Mouse (Mus musculus) hindbrain, embryonic 12.5 days (tissue): ENCODE data around the gene Ptges. TPM values are rescaled to one million over a fixed set of nuclear protein-coding genes. Genes with fewer than 3 reads are reported as not detected.
A peak's percentile ranks its signal among the peaks of the same experiment; 100 is the strongest.
"Not testable (repeated sequence)": the region's sequence is repeated elsewhere in the genome, so short reads cannot be mapped to it uniquely, and the experiment has no call there.

Experiments used
- ATAC-seq: fragments of 200-750 bp; cut with Nextera tagmentation; 2 replicates; pipeline ENCODE4 v1.8.0; 2017; ENCODE audit warnings: moderate TSS enrichment; ENCODE audit not compliant: low FRiP score
- H3K27ac ChIP-seq: fragments of 300-500 bp; sonication (generic); 2 replicates; pipeline ENCODE4 v1.5.1; 2016; ENCODE audit warnings: mild to moderate bottlenecking
- H3K27me3 ChIP-seq: fragments of 300-500 bp; sonication (generic); 2 replicates; pipeline ENCODE4 v1.6.1; 2016; ENCODE audit warnings: mild to moderate bottlenecking
- H3K36me3 ChIP-seq: fragments of 300-500 bp; sonication (generic); 2 replicates; pipeline ENCODE4 v1.6.1; 2016; ENCODE audit warnings: mild to moderate bottlenecking
- H3K4me1 ChIP-seq: fragments of 300-500 bp; sonication (generic); 2 replicates; pipeline ENCODE4 v1.6.1; 2016
- H3K4me2 ChIP-seq: fragments of 300-500 bp; sonication (generic); replicated peaks from 2 replicates; pipeline ENCODE4 v1.6.1; 2016; ENCODE audit warnings: mild to moderate bottlenecking
- H3K4me3 ChIP-seq: fragments of 300-500 bp; sonication (generic); 2 replicates; pipeline ENCODE4 v1.5.1; 2016; ENCODE audit warnings: mild to moderate bottlenecking
- H3K9ac ChIP-seq: fragments of 300-500 bp; sonication (generic); 2 replicates; pipeline ENCODE4 v1.6.1; 2016; ENCODE audit warnings: mild to moderate bottlenecking, moderate library complexity
- H3K9me3 ChIP-seq: fragments of 300-500 bp; sonication (generic); replicated peaks from 2 replicates; pipeline ENCODE4 v1.6.1; 2016; ENCODE audit warnings: mild to moderate bottlenecking
- WGBS: fragments of 180-500 bp; shearing (Covaris S2); methylation state at CpG from one replicate; pipeline ENCODE4 v1.1.7; 2016; 5-methylcytosine and 5-hydroxymethylcytosine counted together
- polyA plus RNA-seq: library from polyadenylated mRNA; unstranded; fragments of >200 nt; fragmentation: Nextera tagmentation; extraction: Ambion mirVana; gene quantifications from 2 replicates; pipeline ENCODE4 v1.2.1, GENCODE M21; 2016

Ptges gene
- polyA plus RNA-seq, 1 experiment from 2014 or later: 7.1 TPM

DNA sequence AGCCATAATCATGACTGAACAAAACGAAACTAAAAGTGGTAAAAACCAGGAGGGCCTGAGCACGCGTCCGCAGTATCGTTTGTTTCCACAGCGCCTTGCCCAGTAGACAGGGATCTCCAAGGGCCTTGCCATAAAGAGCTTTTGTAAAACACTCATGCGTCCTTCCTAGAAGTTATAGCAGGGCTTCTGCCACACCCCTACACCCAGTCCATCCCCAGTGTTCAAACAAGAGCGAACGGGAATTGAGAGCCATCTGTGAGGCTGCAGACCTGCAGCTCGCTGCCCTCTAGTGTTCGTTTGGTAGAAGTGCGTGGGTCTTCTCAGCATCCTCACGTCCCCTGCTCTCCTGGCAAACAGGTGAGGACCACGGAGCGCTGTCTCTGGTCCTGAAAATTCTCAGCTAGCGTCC lies 12.9 kb upstream of the Ptges start:
- no peaks in the 10 kb centered on the region for H3K9me3 ChIP-seq
- H3K27me3 ChIP-seq: no peaks in the 10 kb centered on the region
- H3K27ac ChIP-seq: no peak overlapping the region
- H3K9ac ChIP-seq: peak overlapping the region; percentile 44; the same call in 1 of the 2 replicates
- no peak overlapping the region for H3K4me3 ChIP-seq
- H3K36me3 ChIP-seq: no peaks in the 10 kb centered on the region
- ATAC-seq: no peak
- H3K4me1 ChIP-seq: peaks cover 2% of the 10 kb centered on the region; the same call in 1 of the 2 replicates
- peak overlapping the region; percentile 39 for H3K4me2 ChIP-seq
- WGBS: 32% methylated on average over 16 of the region's 16 CpGs

GRCm38 (mm10) chr2:30942116-30942515 lies 12.5 kb upstream of the Ptges start:
- H3K4me3 ChIP-seq, H3K9ac ChIP-seq, H3K9me3 ChIP-seq, H3K4me1 ChIP-seq, H3K4me2 ChIP-seq, H3K27me3 ChIP-seq, H3K36me3 ChIP-seq, H3K27ac ChIP-seq, ATAC-seq: not testable (repeated sequence)
- WGBS: 58% methylated on average over 7 of the region's 7 CpGs

DNA sequence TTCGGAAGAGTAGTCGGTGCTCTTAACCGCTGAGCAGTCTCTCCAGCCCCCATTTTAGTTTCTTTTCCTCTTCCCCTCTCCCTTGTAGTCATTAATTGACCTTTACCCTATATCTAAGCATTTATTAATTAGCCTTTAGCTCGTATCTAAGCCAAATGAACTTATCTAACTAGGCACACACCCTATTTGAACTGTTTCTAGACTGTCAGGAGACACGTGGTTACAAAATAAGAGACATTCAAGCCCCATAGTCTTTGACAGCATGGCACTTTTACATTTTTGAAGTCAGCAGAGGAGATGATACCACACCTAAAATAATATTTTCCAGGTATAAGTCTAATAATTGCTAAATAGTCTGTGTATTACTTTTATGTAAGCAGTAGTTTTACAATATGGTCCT lies 11.9 kb upstream of the Ptges start:
- no peaks in the 10 kb centered on the region for H3K27me3 ChIP-seq
- no peak overlapping the region for H3K4me3 ChIP-seq
- H3K36me3 ChIP-seq: no peaks in the 10 kb centered on the region
- H3K9ac ChIP-seq: no peak overlapping the region
- H3K9me3 ChIP-seq: no peaks in the 10 kb centered on the region
- 91% methylated on average over 5 of the region's 5 CpGs for WGBS
- no peak for ATAC-seq
- H3K27ac ChIP-seq: no peak overlapping the region
- peaks cover 2% of the 10 kb centered on the region; the same call in 1 of the 2 replicates for H3K4me1 ChIP-seq
- no peak overlapping the region for H3K4me2 ChIP-seq

- Histone ChIP-seq H3K4me2 (no peak overlapping the region), H3K4me3 (no peak overlapping the region), H3K27ac (no peak overlapping the region), H3K9me3 (no peaks in the 10 kb centered on the region), H3K27me3 (peaks cover 3% of the 10 kb centered on the region; the same call in 1 of the 2 replicates), H3K4me1 (peaks cover 2% of the 10 kb centered on the region; the same call in 1 of the 2 replicates), H3K9ac (no peak overlapping the region), H3K36me3 (no peaks in the 10 kb centered on the region)
- WGBS: 53% methylated on average over 4 of the region's 4 CpGs
- ATAC-seq: no peak
Measured at GRCm38 (mm10) chr2:30938574-30938991, 8.9 kb upstream of the Ptges start.

DNA sequence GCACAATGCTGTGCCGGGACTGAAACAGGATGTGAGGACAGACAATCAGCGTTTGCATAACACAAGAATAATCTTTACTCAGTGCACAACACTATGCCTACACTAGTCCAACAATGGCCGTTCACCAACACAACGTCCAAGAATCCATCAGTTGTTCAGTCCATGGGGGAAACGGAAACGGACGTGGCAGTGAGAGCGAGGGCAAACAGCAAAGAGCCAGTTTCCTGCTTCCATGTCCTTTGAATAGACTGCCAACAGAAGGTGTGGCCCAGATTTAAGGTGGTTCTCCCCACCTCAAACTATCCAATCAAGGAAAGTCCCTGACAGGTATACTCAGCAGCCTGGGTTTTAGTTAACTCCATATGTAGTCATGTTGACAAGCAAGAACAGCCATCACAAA lies 8.1 kb upstream of the Ptges start:
- peaks cover 3% of the 10 kb centered on the region; the same call in 1 of the 2 replicates for H3K27me3 ChIP-seq
- peaks cover 2% of the 10 kb centered on the region; the same call in 1 of the 2 replicates for H3K4me1 ChIP-seq
- no peak overlapping the region for H3K4me3 ChIP-seq
- H3K27ac ChIP-seq: no peak overlapping the region
- no peak for ATAC-seq
- 88% methylated on average over 8 of the region's 8 CpGs for WGBS
- no peak overlapping the region for H3K9ac ChIP-seq
- H3K36me3 ChIP-seq: no peaks in the 10 kb centered on the region
- H3K9me3 ChIP-seq: no peaks in the 10 kb centered on the region
- H3K4me2 ChIP-seq: no peak overlapping the region

DNA sequence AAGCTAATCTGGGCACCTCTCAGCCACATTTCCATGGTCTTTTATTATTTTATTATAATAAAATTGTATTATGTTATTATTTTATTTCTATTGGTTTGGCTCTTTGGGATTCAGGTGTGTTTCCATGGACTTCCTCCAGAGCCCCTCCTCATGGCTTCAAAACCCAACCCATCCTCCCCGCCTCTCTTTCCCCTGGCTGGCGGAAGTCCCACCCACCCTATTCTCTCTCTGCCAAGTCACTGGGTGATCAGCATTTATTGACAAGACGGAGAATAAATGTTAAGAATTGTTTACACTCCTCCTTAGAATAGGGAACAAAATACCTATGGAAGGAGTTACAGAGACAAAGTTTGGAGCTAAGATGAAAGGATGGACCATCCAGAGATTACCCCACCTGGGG lies 7.1 kb upstream of the Ptges start:
- H3K36me3 ChIP-seq: no peaks in the 10 kb centered on the region
- no peaks in the 10 kb centered on the region for H3K9me3 ChIP-seq
- no peak overlapping the region for H3K9ac ChIP-seq
- no peak for ATAC-seq
- peaks cover 3% of the 10 kb centered on the region; the same call in 1 of the 2 replicates for H3K27me3 ChIP-seq
- H3K4me1 ChIP-seq: no peaks in the 10 kb centered on the region
- H3K4me3 ChIP-seq: no peak overlapping the region
- no peak overlapping the region for H3K4me2 ChIP-seq
- WGBS: 77% methylated on average over 3 of the region's 3 CpGs
- no peak overlapping the region for H3K27ac ChIP-seq

DNA sequence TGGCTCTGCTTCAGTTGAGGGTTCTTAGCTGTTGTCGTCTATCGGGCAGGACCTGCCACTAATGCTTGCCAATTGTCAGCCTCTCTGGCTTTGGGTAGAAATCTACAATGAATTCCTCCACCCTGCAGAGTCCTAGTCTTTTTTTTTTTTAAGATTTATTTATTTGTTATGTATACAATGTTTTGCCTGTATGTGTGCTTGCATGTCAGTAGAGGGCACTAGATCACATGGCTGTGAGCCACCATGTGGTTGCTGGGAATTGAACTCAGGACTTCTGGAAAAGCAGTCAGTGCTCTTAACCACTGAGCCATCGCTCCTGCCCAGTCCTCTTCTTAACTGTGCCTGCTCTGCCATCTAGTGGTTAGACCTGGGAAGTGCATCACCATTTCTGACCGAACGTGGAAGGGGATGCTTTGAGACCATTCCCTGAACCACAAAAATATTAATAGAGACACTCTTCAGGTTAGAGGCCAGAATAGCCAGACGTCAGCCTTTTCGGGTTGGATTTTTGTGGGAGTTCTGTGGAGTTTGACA lies 4.3 kb upstream of the Ptges start:
- Histone ChIP-seq H3K36me3 (no peaks in the 10 kb centered on the region), H3K4me2 (no peak overlapping the region), H3K27ac (no peak overlapping the region), H3K4me3 (no peak overlapping the region), H3K9ac (no peak overlapping the region), H3K27me3 (peaks cover 3% of the 10 kb centered on the region; the same call in 1 of the 2 replicates), H3K9me3 (no peaks in the 10 kb centered on the region), H3K4me1 (peaks cover 9% of the 10 kb centered on the region)
- 24% methylated on average over 7 of the region's 7 CpGs for WGBS
- no peak for ATAC-seq

DNA sequence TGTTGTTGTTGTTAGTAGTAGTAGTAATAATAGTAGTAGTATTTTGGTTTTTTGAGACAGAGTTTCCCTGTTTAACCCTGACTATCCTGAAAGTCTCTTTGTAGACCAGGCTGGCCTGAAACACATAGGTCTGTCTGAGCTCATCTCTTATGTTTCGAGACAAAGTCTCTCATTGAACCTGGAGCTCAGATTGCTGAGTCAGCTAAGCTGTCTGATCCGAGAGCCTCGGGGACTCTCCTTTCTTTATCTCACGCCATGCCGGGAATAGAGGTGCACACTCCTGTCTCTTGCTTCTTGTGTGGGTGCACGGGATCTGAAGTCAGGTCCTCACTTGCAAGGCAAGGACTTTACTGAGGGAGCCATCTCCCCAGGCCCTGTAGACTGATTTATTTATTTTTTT lies 3.4 kb upstream of the Ptges start:
- ATAC-seq: no peak
- Histone ChIP-seq H3K4me1 (peaks cover 12% of the 10 kb centered on the region), H3K27ac (no peak overlapping the region), H3K9me3 (no peaks in the 10 kb centered on the region), H3K9ac (no peak overlapping the region), H3K27me3 (peaks cover 3% of the 10 kb centered on the region; the same call in 1 of the 2 replicates), H3K4me2 (no peak overlapping the region), H3K36me3 (no peaks in the 10 kb centered on the region), H3K4me3 (no peak overlapping the region)
- 68% methylated on average over 6 of the region's 6 CpGs for WGBS

DNA sequence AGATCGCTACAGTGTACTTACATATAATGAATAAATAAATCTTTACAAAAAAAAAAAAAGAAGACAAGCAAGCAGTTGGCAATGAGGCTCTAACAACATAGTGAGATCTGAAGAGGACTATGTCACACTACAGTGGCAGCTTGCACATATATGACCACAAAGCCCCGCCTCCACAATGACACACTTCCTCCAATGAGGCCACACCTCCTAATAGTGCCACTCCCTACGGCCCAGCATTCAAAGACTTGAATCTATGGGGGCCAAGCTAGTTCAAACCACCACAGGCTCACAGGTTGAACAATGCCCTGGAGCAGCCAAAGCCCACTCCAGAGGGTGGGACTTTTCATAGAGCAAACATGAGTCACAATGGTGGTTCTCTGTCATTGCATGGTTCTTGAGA lies 2.3 kb upstream of the Ptges start:
- 84% methylated on average over 3 of the region's 3 CpGs for WGBS
- Histone ChIP-seq H3K4me1 (peaks cover 12% of the 10 kb centered on the region), H3K4me3 (no peak overlapping the region), H3K36me3 (no peaks in the 10 kb centered on the region), H3K9me3 (no peaks in the 10 kb centered on the region), H3K27ac (no peak overlapping the region), H3K27me3 (peaks cover 3% of the 10 kb centered on the region; the same call in 1 of the 2 replicates), H3K4me2 (no peak overlapping the region), H3K9ac (no peak overlapping the region)
- no peak for ATAC-seq

- ATAC-seq, H3K27ac ChIP-seq, H3K36me3 ChIP-seq, H3K27me3 ChIP-seq, H3K4me2 ChIP-seq, H3K9ac ChIP-seq, H3K9me3 ChIP-seq, H3K4me3 ChIP-seq: not testable (repeated sequence)
- WGBS: 87% methylated on average over 2 of the region's 2 CpGs
- peaks cover 12% of the 10 kb centered on the region for H3K4me1 ChIP-seq
Measured at GRCm38 (mm10) chr2:30930846-30931245, 1.2 kb upstream of the Ptges start.

DNA sequence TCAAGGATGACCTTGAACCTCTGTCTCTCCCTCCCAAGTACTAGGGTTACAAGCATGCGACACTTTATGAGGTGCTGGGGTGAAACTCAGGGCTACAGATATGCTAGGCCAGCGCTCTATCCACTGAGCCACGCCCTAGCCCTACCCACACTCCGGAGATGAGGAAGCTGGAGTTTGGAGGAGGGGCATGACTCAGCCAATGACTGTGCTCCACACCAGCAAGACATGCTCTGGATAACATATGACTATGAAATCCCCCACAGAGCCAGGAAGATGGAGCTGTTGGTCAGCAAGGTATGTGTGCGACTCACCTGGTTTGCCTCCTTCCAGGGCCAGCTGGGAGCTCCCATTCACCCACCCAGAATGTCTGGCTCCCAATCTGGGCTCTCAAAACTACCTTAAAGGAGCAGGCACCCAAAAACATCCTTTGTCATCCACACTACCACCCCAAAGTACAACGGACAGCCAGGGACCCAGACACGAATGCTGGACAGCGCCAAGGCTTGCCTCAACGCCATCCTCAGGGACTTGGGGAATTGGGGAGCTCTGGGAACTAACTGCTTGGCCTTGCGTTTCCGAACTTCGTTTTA lies 675 bp downstream of the Ptges start:
- ATAC-seq: no peak
- Histone ChIP-seq H3K27ac (no peak overlapping the region), H3K4me2 (peak overlapping the region; percentile 50), H3K4me3 (peak overlapping the region; percentile 15; the same call in 1 of the 2 replicates), H3K27me3 (no peaks in the 10 kb centered on the region), H3K9me3 (no peaks in the 10 kb centered on the region), H3K9ac (no peak overlapping the region), H3K4me1 (peaks cover 12% of the 10 kb centered on the region), H3K36me3 (no peaks in the 10 kb centered on the region)
- WGBS: 33% methylated on average over 12 of the region's 12 CpGs

DNA sequence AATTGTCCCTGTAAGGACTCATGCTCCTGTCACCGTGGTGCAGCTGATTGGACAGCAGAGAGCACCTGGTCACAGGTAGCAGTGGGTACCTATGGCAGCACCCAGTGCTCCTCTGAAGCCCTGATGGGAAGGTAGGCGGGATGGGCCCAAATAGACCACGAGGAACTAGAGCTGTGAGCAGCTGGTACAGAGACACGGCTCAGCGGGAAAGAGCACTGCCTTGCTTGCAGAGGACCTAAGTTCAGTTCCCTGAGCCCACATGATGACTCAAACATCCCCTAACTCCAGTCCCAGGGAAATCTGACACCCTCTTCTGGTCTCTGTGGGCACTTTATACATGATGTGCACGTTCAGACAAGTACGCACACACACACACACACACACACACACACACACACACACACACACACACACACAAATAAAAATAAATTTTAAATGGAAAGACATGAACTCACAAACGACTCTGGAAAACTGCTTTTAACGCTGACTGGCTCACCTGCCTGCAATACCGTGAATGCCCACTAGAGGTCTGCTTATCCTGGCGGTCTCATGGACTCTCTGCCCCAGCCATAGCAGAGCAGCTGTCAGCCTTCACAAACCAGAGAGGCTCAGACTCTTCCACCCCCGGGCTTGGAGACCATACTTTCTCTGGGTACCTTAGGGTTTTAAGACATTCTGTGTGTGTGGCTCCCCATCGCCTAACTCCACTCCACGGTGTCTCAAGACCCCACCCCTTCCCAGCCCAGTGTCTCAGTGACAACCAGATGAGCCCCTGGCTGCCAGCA lies 1.6 kb downstream of the Ptges start:
- Histone ChIP-seq H3K9me3 (no peaks in the 10 kb centered on the region), H3K27me3 (no peaks in the 10 kb centered on the region), H3K36me3 (no peaks in the 10 kb centered on the region), H3K4me1 (peaks cover 12% of the 10 kb centered on the region), H3K4me2 (no peak overlapping the region), H3K27ac (no peak overlapping the region), H3K4me3 (no peak overlapping the region), H3K9ac (no peak overlapping the region)
- 22% methylated on average over 14 of the region's 14 CpGs for WGBS
- ATAC-seq: peak; percentile 48
